In genomic region chr2:178850769-178851168, GRCm38 (mm10) we compare ENCODE assay signal across 19 mouse cellular contexts.
DNase-seq lines count a peak whose midpoint lies in the region; ATAC-seq and TF ChIP-seq lines count a peak whose summit lies in the region.
"Had no signal": no experiment of that assay in that cellular context is flagged by ENCODE, and none has a peak within 500 bp of the region (broad histone marks: within the 10 kb centered on the region; RNA-seq: fewer than 3 reads in every experiment).

No protein-coding gene starts in this region.

- H3K27me3 ChIP-seq in forebrain, embryonic 14.5 days (replicated peaks; ENCODE audit: control insufficient read depth, insufficient read depth, low read length), result no peaks in the 10 kb centered on the region
- no peaks in the 10 kb centered on the region for H3K27me3 ChIP-seq in hindbrain, embryonic 11.5 days (ENCODE audit: control insufficient read depth, insufficient read depth, low read length)
- H3K27me3 ChIP-seq in midbrain, embryonic 10.5 days (ENCODE audit: low read depth, poor library complexity, severe bottlenecking), result no peaks in the 10 kb centered on the region
- 0 out of 2 replicates have a peak, but pooled peaks cover 3% of the 10 kb centered on the region for H3K27me3 ChIP-seq in midbrain, postnatal 0 days (ENCODE audit: insufficient read depth, low read length)
- H3K27me3 ChIP-seq: neural tube, embryonic 12.5 days had no signal

- H3K36me3 ChIP-seq in forebrain, embryonic 14.5 days (ENCODE audit: control insufficient read depth, insufficient read depth, low read length), result no peaks in the 10 kb centered on the region
- no peaks in the 10 kb centered on the region for H3K36me3 ChIP-seq in hindbrain, embryonic 11.5 days (ENCODE audit: control insufficient read depth, insufficient read depth, low read length)
- H3K36me3 ChIP-seq in midbrain, embryonic 10.5 days, result no peaks in the 10 kb centered on the region
- no peaks in the 10 kb centered on the region for H3K36me3 ChIP-seq in midbrain, postnatal 0 days (ENCODE audit: insufficient read depth, low read length)
- H3K36me3 ChIP-seq: neural tube, embryonic 12.5 days had no signal

- no peaks in the 10 kb centered on the region for H3K9me3 ChIP-seq in forebrain, embryonic 14.5 days (replicated peaks; ENCODE audit: control insufficient read depth, low read length)
- H3K9me3 ChIP-seq in hindbrain, embryonic 11.5 days (ENCODE audit: control insufficient read depth, low read length), result no peaks in the 10 kb centered on the region
- no peaks in the 10 kb centered on the region for H3K9me3 ChIP-seq in midbrain, embryonic 10.5 days (replicated peaks)
- H3K9me3 ChIP-seq in midbrain, postnatal 0 days (ENCODE audit: low read length), result no peaks in the 10 kb centered on the region
- H3K9me3 ChIP-seq: neural tube, embryonic 12.5 days had no signal

- peak; percentile 83 for ATAC-seq in forebrain, embryonic 14.5 days
- ATAC-seq in hindbrain, embryonic 11.5 days (ENCODE audit: low FRiP score), result peak; percentile 75
- peak; percentile 49; the same call in 1 of the 2 replicates for ATAC-seq in midbrain, postnatal 0 days (ENCODE audit: low FRiP score)

- H3K4me1 ChIP-seq in forebrain, embryonic 14.5 days (ENCODE audit: control insufficient read depth, insufficient read depth, low read length), result peaks cover 13% of the 10 kb centered on the region
- H3K4me1 ChIP-seq in hindbrain, embryonic 11.5 days (replicated peaks; ENCODE audit: control insufficient read depth, insufficient read depth, low read length), result no peaks in the 10 kb centered on the region
- H3K4me1 ChIP-seq in midbrain, embryonic 10.5 days, result peaks cover 28% of the 10 kb centered on the region
- no peaks in the 10 kb centered on the region for H3K4me1 ChIP-seq in midbrain, postnatal 0 days (ENCODE audit: insufficient read depth, low read length)

- no peak for TF ChIP-seq CTCF in midbrain, postnatal 0 days (IDR thresholded peaks at IDR 0.05)

- H3K9ac ChIP-seq in forebrain, embryonic 14.5 days (ENCODE audit: low read length), result no peak overlapping the region
- H3K9ac ChIP-seq in hindbrain, embryonic 11.5 days (ENCODE audit: low read depth, low read length), result no peak overlapping the region
- H3K9ac ChIP-seq in midbrain, postnatal 0 days (replicated peaks; ENCODE audit: low read length, poor library complexity, severe bottlenecking), result no peak overlapping the region
- H3K9ac ChIP-seq: liver, embryonic 14.5 days; neural tube, embryonic 12.5 days had no signal

- DNase-seq in forebrain, embryonic 14.5 days (ENCODE audit: low spot score), result peak; percentile 81
- peak; percentile 32 for DNase-seq in hindbrain, embryonic 11.5 days (ENCODE audit: low spot score)
- DNase-seq in midbrain, embryonic 10.5 days (ENCODE audit: low spot score), result no peak
- DNase-seq in midbrain, postnatal 0 days (ENCODE audit: low spot score), result no peak
- DNase-seq in cerebellum, postnatal 10 days, result no peak
- no peak for DNase-seq in yolk sac, embryonic 10.5 days (ENCODE audit: low spot score)
- no peak for DNase-seq in kidney, postnatal 10 days
- DNase-seq: adrenal gland, adult 8-10 months; cerebellum, adult 11 months; heart, postnatal 10 days; kidney, adult 18-20 months; layer of hippocampus, postnatal 36 days; right cerebral cortex, adult 18-20 months; spleen, adult 18-20 months had no signal

- WGBS in forebrain, embryonic 14.5 days, result 47% methylated on average over 11 of the region's 11 CpGs
- 49% methylated on average over 11 of the region's 11 CpGs for WGBS in hindbrain, embryonic 11.5 days
- 84% methylated on average over 11 of the region's 11 CpGs for WGBS in midbrain, embryonic 10.5 days
- 28% methylated on average over 11 of the region's 11 CpGs for WGBS in midbrain, postnatal 0 days

- peak overlapping the region; percentile 80 for H3K27ac ChIP-seq in forebrain, embryonic 14.5 days (ENCODE audit: low read depth, low read length)
- peak overlapping the region; percentile 24; the same call in 1 of the 2 replicates for H3K27ac ChIP-seq in hindbrain, embryonic 11.5 days (ENCODE audit: low read depth, low read length)
- peak overlapping the region; percentile 49; the same call in 1 of the 2 replicates for H3K27ac ChIP-seq in midbrain, embryonic 10.5 days (replicated peaks)
- no peak overlapping the region for H3K27ac ChIP-seq in midbrain, postnatal 0 days (ENCODE audit: low read depth, low read length)
- H3K27ac ChIP-seq: kidney, postnatal 0 days; liver, embryonic 14.5 days; macrophage; neural tube, embryonic 12.5 days had no signal

- no peak overlapping the region for H3K4me2 ChIP-seq in forebrain, embryonic 14.5 days (ENCODE audit: low read length)
- no peak overlapping the region for H3K4me2 ChIP-seq in hindbrain, embryonic 11.5 days (replicated peaks; ENCODE audit: low read depth, low read length)
- no peak overlapping the region for H3K4me2 ChIP-seq in midbrain, postnatal 0 days (ENCODE audit: low read depth, low read length, poor library complexity, severe bottlenecking)
- H3K4me2 ChIP-seq: heart, embryonic 11.5 days; neural tube, embryonic 12.5 days had no signal

- no peak overlapping the region for H3K4me3 ChIP-seq in forebrain, embryonic 14.5 days (ENCODE audit: low read depth, low read length)
- no peak overlapping the region for H3K4me3 ChIP-seq in hindbrain, embryonic 11.5 days (ENCODE audit: low read depth, low read length)
- H3K4me3 ChIP-seq in midbrain, embryonic 10.5 days, result no peak overlapping the region
- H3K4me3 ChIP-seq in midbrain, postnatal 0 days (ENCODE audit: low read depth, low read length), result no peak overlapping the region
- H3K4me3 ChIP-seq: neural tube, embryonic 12.5 days had no signal

Comparison
In these comparisons a context has a peak if more than half of its experiments do, and no peak if none do; other contexts are left out.
1. DNase-seq: peak in forebrain, embryonic 14.5 days (single experiment) and hindbrain, embryonic 11.5 days (single experiment); none in midbrain, embryonic 10.5 days (single experiment), midbrain, postnatal 0 days (single experiment), cerebellum, postnatal 10 days (0 of 2), yolk sac, embryonic 10.5 days (single experiment) and kidney, postnatal 10 days (single experiment).
2. Peak in every context shown above with its lines, with median percentiles within 50 percentile points of each other: ATAC-seq.